Mouse (Mus musculus) cerebellum, adult 2 months (tissue): ENCODE data around the gene Spp1.

Experiments used
- CTCF ChIP-seq: fragments of 200-500 bp; IDR thresholded peaks from 2 replicates; pipeline ENCODE4 v1.5.1; 2011; ENCODE audit warnings: low read depth, mild to moderate bottlenecking, control low read depth, low read length, moderate library complexity, borderline replicate concordance; ENCODE audit not compliant: insufficient read depth
- POLR2A ChIP-seq: fragments of 200-500 bp; IDR thresholded peaks from 2 replicates; pipeline ENCODE4 v1.6.1; 2011; ENCODE audit warnings: low read length, control low read depth, borderline replicate concordance; ENCODE audit not compliant: insufficient read depth

- TF ChIP-seq CTCF (no peak), POLR2A (no peak)
These were observed 36.9 kb upstream of the Spp1 start for GRCm38 (mm10) chr5:104398001-104398400.
